Mouse (Mus musculus) embryonic fibroblast, embryonic 13.5 days (primary cell): ENCODE measurements at regions not wholly inside any gene's neighbourhood (a gene's known extent, or its start where the extent isn't known, plus 50 kb on each side); places are given as distances from the start of the nearest gene placed in this dataset.

Experiments used
- CTCF ChIP-seq: IDR thresholded peaks from 2 replicates; pipeline ENCODE4 v1.5.1; 2011; ENCODE audit warnings: mild to moderate bottlenecking, control low read depth, low read length, moderate library complexity, borderline replicate concordance; ENCODE audit not compliant: insufficient read depth
- POLR2A ChIP-seq: IDR thresholded peaks from 2 replicates; pipeline ENCODE4 v1.6.1; 2011; ENCODE audit warnings: low read depth, mild to moderate bottlenecking, control low read depth, low read length, moderate library complexity

- no peak for TF ChIP-seq POLR2A
- no peak for TF ChIP-seq CTCF
Observed at GRCm38 (mm10) chr5:50303859-50304480, 245.2 kb upstream of the Adgra3 start.
